Mouse (Mus musculus): ENCODE results near the gene Pkd1l1. TPM values are rescaled to one million over a fixed set of nuclear protein-coding genes. Genes with fewer than 3 reads are reported as not detected.

The Pkd1l1 gene
- total and polyA plus RNA-seq, 3 experiments, result not detected

GRCm38 (mm10) chr11:8949765-8950430 is 23.2 kb downstream of the Pkd1l1 start:
- Histone ChIP-seq H3K4me1 (ENCODE audit: control insufficient read depth in 1 of 2, insufficient read depth in 2 of 2) (no peaks in the 10 kb centered on the region), H3K79me2 (replicated peaks; ENCODE audit: control insufficient read depth, extremely low read depth, insufficient read depth, poor library complexity, severe bottlenecking) (no peaks in the 10 kb centered on the region), H3K27ac (ENCODE audit: insufficient read depth, low read depth) (no peak overlapping the region), H3K9me3 (replicated peaks; ENCODE audit: low read length) (peaks cover 2% of the 10 kb centered on the region), H3K4me2 (ENCODE audit: insufficient read depth, low read depth, poor library complexity, severe bottlenecking) (no peak overlapping the region), H3K9ac (ENCODE audit: insufficient read depth, low read depth) (no peak overlapping the region), H3K4me3 (replicated peaks in 1 of 3; ENCODE audit: low read depth in 2 of 3, low read length in 2 of 3, poor library complexity in 1 of 3) (no peak overlapping the region), H3K36me3 (replicated peaks in 1 of 2; ENCODE audit: control insufficient read depth in 1 of 2, insufficient read depth in 1 of 2, low read length in 1 of 2) (no peaks in the 10 kb centered on the region), H3K27me3 (replicated peaks) (peaks cover 73% of the 10 kb centered on the region)
- in situ Hi-C loops (cut with MboI; ENCODE audit: low pct_ligation_motif_present, low pct_unique_long_range_greater_than_20kb, low sequenced_read_pairs), result no loop called here
- no peak for TF ChIP-seq POLR2A (IDR thresholded peaks at IDR 0.05; ENCODE audit: low read depth, low read length)
- TF ChIP-seq CHD1 (IDR thresholded peaks at IDR 0.05; ENCODE audit: low read depth, low read length), result no peak
- no peak for TF ChIP-seq TBP (conservative IDR thresholded peaks at IDR 0.05; ENCODE audit: low read depth, low read length)
- TF ChIP-seq MAFK (IDR thresholded peaks at IDR 0.05; ENCODE audit: insufficient replicate concordance, low read length), result no peak
- no peak for TF ChIP-seq TCF12 (IDR thresholded peaks at IDR 0.05; ENCODE audit: low read depth, low read length)
- TF ChIP-seq KAT2A (IDR thresholded peaks at IDR 0.05; ENCODE audit: insufficient replicate concordance, low read length), result no peak
- no peak for TF ChIP-seq GABPA (IDR thresholded peaks at IDR 0.05; ENCODE audit: insufficient replicate concordance, low read depth, low read length)
- no peak for TF ChIP-seq MAX (IDR thresholded peaks at IDR 0.05; ENCODE audit: low read length)
- TF ChIP-seq E2F4 (IDR thresholded peaks at IDR 0.05; ENCODE audit: insufficient replicate concordance, low read depth, low read length), result no peak
- TF ChIP-seq CTCF (conservative IDR thresholded peaks at IDR 0.05 in 1 of 2, IDR thresholded peaks at IDR 0.05 in 1 of 2; ENCODE audit: low read depth in 2 of 2, low read length in 2 of 2), result no peak
- TF ChIP-seq RCOR1 (conservative IDR thresholded peaks at IDR 0.05; ENCODE audit: low read depth, low read length), result no peak
- no peak for TF ChIP-seq MYC (IDR thresholded peaks at IDR 0.05; ENCODE audit: low read depth, low read length)
- no peak for TF ChIP-seq MEF2A (IDR thresholded peaks at IDR 0.05; ENCODE audit: borderline replicate concordance, low read depth, low read length)
- no peak for TF ChIP-seq ELF1 (IDR thresholded peaks at IDR 0.05; ENCODE audit: low read depth, low read length)
- TF ChIP-seq NELFE (IDR thresholded peaks at IDR 0.05; ENCODE audit: low read depth, low read length), result no peak
- DNase-seq (ENCODE audit: extremely low read depth), result no peak
- dilution Hi-C loops (cut with MboI; ENCODE audit: extremely low pct_ligation_motif_present, extremely low pct_unique_long_range_greater_than_20kb, low sequenced_read_pairs), result no loop called here

GRCm38 (mm10) chr11:8948871-8949270 is 24.2 kb downstream of the Pkd1l1 start:
- dilution Hi-C loops (cut with MboI; ENCODE audit: extremely low pct_ligation_motif_present, extremely low pct_unique_long_range_greater_than_20kb, low sequenced_read_pairs) (no loop called here), in situ Hi-C loops (cut with MboI; ENCODE audit: low pct_ligation_motif_present, low pct_unique_long_range_greater_than_20kb, low sequenced_read_pairs) (no loop called here)
- Histone ChIP-seq H3K36me3 (replicated peaks in 1 of 2; ENCODE audit: control insufficient read depth in 1 of 2, insufficient read depth in 1 of 2, low read length in 1 of 2) (no peaks in the 10 kb centered on the region), H3K27me3 (replicated peaks) (peaks cover 83% of the 10 kb centered on the region), H3K4me3 (replicated peaks in 1 of 3; ENCODE audit: low read depth in 2 of 3, low read length in 2 of 3, poor library complexity in 1 of 3) (no peak overlapping the region), H3K79me2 (replicated peaks; ENCODE audit: control insufficient read depth, extremely low read depth, insufficient read depth, poor library complexity, severe bottlenecking) (no peaks in the 10 kb centered on the region), H3K27ac (ENCODE audit: insufficient read depth, low read depth) (no peak overlapping the region), H3K9me3 (replicated peaks; ENCODE audit: low read length) (peaks cover 2% of the 10 kb centered on the region), H3K9ac (ENCODE audit: insufficient read depth, low read depth) (no peak overlapping the region), H3K4me2 (ENCODE audit: insufficient read depth, low read depth, poor library complexity, severe bottlenecking) (no peak overlapping the region), H3K4me1 (ENCODE audit: control insufficient read depth in 1 of 2, insufficient read depth in 2 of 2) (no peaks in the 10 kb centered on the region)
- no peak for DNase-seq (ENCODE audit: extremely low read depth)
- TF ChIP-seq RCOR1 (conservative IDR thresholded peaks at IDR 0.05; ENCODE audit: low read depth, low read length) (no peak), ZKSCAN1 (IDR thresholded peaks at IDR 0.05; ENCODE audit: borderline replicate concordance, low read depth, low read length) (no peak), NRF1 (IDR thresholded peaks at IDR 0.05; ENCODE audit: low read depth, low read length) (no peak), CTCF (conservative IDR thresholded peaks at IDR 0.05 in 1 of 2, IDR thresholded peaks at IDR 0.05 in 1 of 2; ENCODE audit: low read depth in 2 of 2, low read length in 2 of 2) (no peak), ZC3H11A (IDR thresholded peaks at IDR 0.05; ENCODE audit: low read depth, low read length) (no peak), MAFK (IDR thresholded peaks at IDR 0.05; ENCODE audit: insufficient replicate concordance, low read length) (no peak), MEF2A (IDR thresholded peaks at IDR 0.05; ENCODE audit: borderline replicate concordance, low read depth, low read length) (no peak), JUN (IDR thresholded peaks at IDR 0.05; ENCODE audit: insufficient read depth, low read depth, low read length) (no peak), POLR2A (IDR thresholded peaks at IDR 0.05; ENCODE audit: low read depth, low read length) (no peak), GABPA (IDR thresholded peaks at IDR 0.05; ENCODE audit: insufficient replicate concordance, low read depth, low read length) (no peak), EP300 (IDR thresholded peaks at IDR 0.05; ENCODE audit: low read length) (no peak), ETS1 (conservative IDR thresholded peaks at IDR 0.05; ENCODE audit: low read depth, low read length) (no peak), SIN3A (IDR thresholded peaks at IDR 0.05; ENCODE audit: low read length) (no peak), ZNF384 (IDR thresholded peaks at IDR 0.05; ENCODE audit: low read depth, low read length) (no peak), USF1 (IDR thresholded peaks at IDR 0.05; ENCODE audit: low read depth, low read length) (no peak), KAT2A (IDR thresholded peaks at IDR 0.05; ENCODE audit: insufficient replicate concordance, low read length) (no peak), POLR2AphosphoS2 (IDR thresholded peaks at IDR 0.05; ENCODE audit: low read depth, low read length) (no peak), TBP (conservative IDR thresholded peaks at IDR 0.05; ENCODE audit: low read depth, low read length) (no peak), CHD2 (IDR thresholded peaks at IDR 0.05; ENCODE audit: low read length) (no peak), JUND (conservative IDR thresholded peaks at IDR 0.05; ENCODE audit: low read depth, low read length) (no peak)

Data from CH12.LX (cell line).